Mouse (Mus musculus): ENCODE data around the gene Ncbp3. TPM values are rescaled to one million over a fixed set of nuclear protein-coding genes. Genes with fewer than 3 reads are reported as not detected.
"Not testable (repeated sequence)": the region's sequence is repeated elsewhere in the genome, so short reads cannot be mapped to it uniquely, and the experiment has no call there.

The Ncbp3 gene
- polyA plus RNA-seq, 1 experiment from 2014 or later: 13.5 TPM

GRCm38 (mm10) chr11:73092877-73093276, 45.3 kb downstream of the Ncbp3 start:
- 83% methylated on average over 7 of the region's 7 CpGs for WGBS
- H3K4me1 ChIP-seq (replicated peaks): no peaks in the 10 kb centered on the region
- H3K4me2 ChIP-seq (replicated peaks): no peak overlapping the region
- ATAC-seq: no peak
- no peaks in the 10 kb centered on the region for H3K27me3 ChIP-seq
- no peak overlapping the region for H3K9ac ChIP-seq (replicated peaks)
- H3K4me3 ChIP-seq (replicated peaks): no peak overlapping the region
- H3K27ac ChIP-seq: no peak overlapping the region
- H3K36me3 ChIP-seq: no peaks in the 10 kb centered on the region
- no peaks in the 10 kb centered on the region for H3K9me3 ChIP-seq

GRCm38 (mm10) chr11:73094231-73094995, 46.8 kb downstream of the Ncbp3 start:
- H3K9me3 ChIP-seq: no peaks in the 10 kb centered on the region
- no peak for ATAC-seq
- no peaks in the 10 kb centered on the region for H3K27me3 ChIP-seq
- H3K4me3 ChIP-seq (replicated peaks): no peak overlapping the region
- no peak overlapping the region for H3K27ac ChIP-seq
- no peaks in the 10 kb centered on the region for H3K36me3 ChIP-seq
- no peak overlapping the region for H3K9ac ChIP-seq (replicated peaks)
- 85% methylated on average over 11 of the region's 11 CpGs for WGBS
- H3K4me2 ChIP-seq (replicated peaks): no peak overlapping the region
- H3K4me1 ChIP-seq (replicated peaks): no peaks in the 10 kb centered on the region

DNA sequence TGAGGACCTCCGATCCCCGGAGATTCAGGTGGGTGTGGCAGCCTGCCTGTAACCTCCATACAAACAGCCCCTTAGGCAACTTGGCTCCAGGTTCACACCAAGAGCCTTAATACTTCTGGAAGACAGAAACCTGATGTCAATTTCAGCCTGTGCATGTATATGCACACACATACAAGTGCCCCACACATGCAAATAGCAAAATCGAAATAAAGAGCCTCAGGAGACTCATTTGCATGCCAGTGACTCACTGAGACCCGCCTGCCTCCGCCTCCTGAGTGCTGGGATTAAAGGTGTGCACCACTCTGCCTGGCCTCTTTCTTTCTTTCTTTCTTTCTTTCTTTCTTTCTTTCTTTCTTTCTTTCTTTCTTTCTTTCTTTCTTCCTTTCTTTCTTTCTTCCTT, 51.3 kb downstream of the Ncbp3 start:
- H3K27ac ChIP-seq: no peak overlapping the region
- H3K27me3 ChIP-seq: no peaks in the 10 kb centered on the region
- H3K9me3 ChIP-seq: no peaks in the 10 kb centered on the region
- no peak overlapping the region for H3K4me2 ChIP-seq (replicated peaks)
- H3K4me1 ChIP-seq (replicated peaks): no peaks in the 10 kb centered on the region
- no peak overlapping the region for H3K4me3 ChIP-seq (replicated peaks)
- no peak overlapping the region for H3K9ac ChIP-seq (replicated peaks)
- WGBS: 73% methylated on average over 5 of the region's 5 CpGs
- no peaks in the 10 kb centered on the region for H3K36me3 ChIP-seq
- ATAC-seq: no peak

DNA sequence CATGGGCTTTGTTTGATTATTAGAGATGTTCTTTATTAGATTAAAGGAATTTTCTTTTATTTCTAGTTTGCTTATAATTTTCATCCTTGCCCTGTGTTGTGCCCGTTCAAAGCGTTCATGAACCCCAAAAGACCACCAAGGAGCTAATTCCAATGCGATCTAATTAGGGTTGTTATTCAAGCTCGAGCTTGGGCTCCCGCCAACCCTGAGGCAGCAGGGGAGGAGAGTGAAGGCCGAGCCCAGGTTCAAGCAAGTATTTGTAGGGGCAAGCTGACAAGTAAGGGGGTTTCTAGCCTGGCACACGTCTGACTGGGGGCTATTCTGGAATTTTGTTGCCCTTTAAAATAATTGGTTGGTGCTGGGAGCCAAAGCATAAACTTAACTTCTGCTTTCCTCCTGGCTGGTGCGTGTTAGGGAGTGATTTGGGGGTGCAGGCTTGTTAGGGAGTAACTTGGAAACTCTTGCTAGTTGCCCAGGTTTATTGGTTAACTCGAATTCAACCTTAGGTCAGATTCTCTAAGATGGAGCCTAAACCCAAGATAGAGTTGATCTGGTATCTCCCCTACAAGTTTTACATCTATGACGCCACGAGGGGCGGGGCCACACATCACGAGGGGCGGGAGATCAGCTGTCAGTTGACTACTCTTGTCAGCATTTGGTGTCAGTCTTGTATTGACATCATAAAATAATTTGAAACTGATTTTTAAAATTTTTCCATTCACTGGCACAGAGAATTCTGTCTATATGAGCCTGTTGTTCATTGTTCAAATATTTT, 52.6 kb downstream of the Ncbp3 start:
- Histone ChIP-seq H3K27me3 (no peaks in the 10 kb centered on the region), H3K4me2 (replicated peaks) (no peak overlapping the region), H3K9ac (replicated peaks) (no peak overlapping the region), H3K27ac (no peak overlapping the region), H3K4me1 (replicated peaks) (no peaks in the 10 kb centered on the region), H3K4me3 (replicated peaks) (no peak overlapping the region), H3K36me3 (no peaks in the 10 kb centered on the region), H3K9me3 (no peaks in the 10 kb centered on the region)
- 68% methylated on average over 14 of the region's 14 CpGs for WGBS
- ATAC-seq: no peak

GRCm38 (mm10) chr11:73101308-73101707, 53.7 kb downstream of the Ncbp3 start:
- H3K4me3 ChIP-seq (replicated peaks): no peak overlapping the region
- WGBS: 89% methylated on average over 4 of the region's 4 CpGs

DNA sequence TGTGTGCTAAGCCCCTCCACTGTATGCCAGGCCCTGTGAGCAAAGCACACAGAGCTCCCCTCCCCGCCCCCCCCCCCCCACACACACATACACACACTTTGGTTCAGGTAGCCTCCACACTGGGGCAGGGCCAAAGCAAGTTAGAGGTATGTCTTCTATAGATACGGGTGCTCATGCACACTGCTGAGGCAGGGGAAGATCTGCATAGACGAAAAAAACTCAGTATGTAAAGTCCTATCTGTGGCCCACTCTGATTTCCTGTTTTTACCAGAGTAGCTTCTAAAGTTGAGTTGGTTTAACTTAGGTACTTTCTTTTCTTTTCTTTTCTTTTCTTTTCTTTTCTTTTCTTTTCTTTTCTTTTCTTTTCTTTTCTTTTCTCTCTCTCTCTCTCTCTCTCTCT, 57.7 kb downstream of the Ncbp3 start:
- H3K9ac ChIP-seq (replicated peaks): no peak overlapping the region
- no peak overlapping the region for H3K4me3 ChIP-seq (replicated peaks)
- WGBS: 62% methylated on average over 3 of the region's 3 CpGs

More at GRCm38 (mm10) chr11:73101308-73101707, 53.7 kb downstream of the Ncbp3 start:
- H3K27ac ChIP-seq: no peak overlapping the region
- H3K4me2 ChIP-seq (replicated peaks): no peak overlapping the region
- no peaks in the 10 kb centered on the region for H3K9me3 ChIP-seq
- no peaks in the 10 kb centered on the region for H3K27me3 ChIP-seq
- H3K4me1 ChIP-seq (replicated peaks): no peaks in the 10 kb centered on the region
- no peaks in the 10 kb centered on the region for H3K36me3 ChIP-seq
- no peak for ATAC-seq
- H3K9ac ChIP-seq (replicated peaks): no peak overlapping the region

DNA sequence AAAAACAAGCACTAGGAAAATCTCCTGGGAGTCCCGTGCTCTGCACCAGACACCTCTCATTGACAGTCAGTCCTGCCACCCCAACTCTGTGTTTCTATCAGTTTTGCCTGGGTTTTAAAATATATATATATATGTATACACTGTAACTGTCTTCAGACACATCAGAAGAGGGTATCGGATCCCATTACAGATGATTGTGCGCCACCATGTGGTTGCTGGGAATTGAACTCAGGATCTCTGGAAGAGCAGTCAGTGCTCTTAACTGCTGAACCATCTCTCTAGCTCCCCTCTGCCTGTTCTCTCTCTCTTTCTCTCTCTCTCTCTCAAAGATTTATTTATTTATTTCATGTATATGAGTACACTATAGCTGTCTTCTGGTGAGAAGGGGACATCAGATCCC, 59.8 kb downstream of the Ncbp3 start:
- 35% methylated on average over 3 of the region's 3 CpGs for WGBS
- H3K36me3 ChIP-seq; H3K27me3 ChIP-seq; H3K4me3 ChIP-seq (replicated peaks); H3K9me3 ChIP-seq; H3K9ac ChIP-seq (replicated peaks); H3K4me2 ChIP-seq (replicated peaks); ATAC-seq; H3K4me1 ChIP-seq (replicated peaks); H3K27ac ChIP-seq: not testable (repeated sequence)

More for the DNA sequence above, 57.7 kb downstream of the Ncbp3 start:
- Histone ChIP-seq H3K4me2 (replicated peaks) (no peak overlapping the region), H3K4me1 (replicated peaks) (no peaks in the 10 kb centered on the region), H3K36me3 (no peaks in the 10 kb centered on the region), H3K27ac (no peak overlapping the region), H3K9me3 (no peaks in the 10 kb centered on the region), H3K27me3 (no peaks in the 10 kb centered on the region)
- ATAC-seq: no peak

GRCm38 (mm10) chr11:73108195-73108897, 60.8 kb downstream of the Ncbp3 start:
- Histone ChIP-seq H3K4me1 (replicated peaks) (no peaks in the 10 kb centered on the region), H3K27me3 (no peaks in the 10 kb centered on the region), H3K9me3 (no peaks in the 10 kb centered on the region), H3K36me3 (no peaks in the 10 kb centered on the region), H3K4me2 (replicated peaks) (no peak overlapping the region), H3K4me3 (replicated peaks) (no peak overlapping the region), H3K9ac (replicated peaks) (no peak overlapping the region), H3K27ac (no peak overlapping the region)
- 81% methylated on average over 5 of the region's 5 CpGs for WGBS
- no peak for ATAC-seq

- Histone ChIP-seq H3K4me3 (replicated peaks) (no peak overlapping the region), H3K27ac (no peak overlapping the region), H3K4me1 (replicated peaks) (no peaks in the 10 kb centered on the region), H3K4me2 (replicated peaks) (no peak overlapping the region), H3K9ac (replicated peaks) (no peak overlapping the region), H3K9me3 (no peaks in the 10 kb centered on the region), H3K27me3 (no peaks in the 10 kb centered on the region), H3K36me3 (no peaks in the 10 kb centered on the region)
- ATAC-seq: no peak
- WGBS: 83% methylated on average over 14 of the region's 14 CpGs
These were observed 61.5 kb downstream of the Ncbp3 start for GRCm38 (mm10) chr11:73108898-73109625.

DNA sequence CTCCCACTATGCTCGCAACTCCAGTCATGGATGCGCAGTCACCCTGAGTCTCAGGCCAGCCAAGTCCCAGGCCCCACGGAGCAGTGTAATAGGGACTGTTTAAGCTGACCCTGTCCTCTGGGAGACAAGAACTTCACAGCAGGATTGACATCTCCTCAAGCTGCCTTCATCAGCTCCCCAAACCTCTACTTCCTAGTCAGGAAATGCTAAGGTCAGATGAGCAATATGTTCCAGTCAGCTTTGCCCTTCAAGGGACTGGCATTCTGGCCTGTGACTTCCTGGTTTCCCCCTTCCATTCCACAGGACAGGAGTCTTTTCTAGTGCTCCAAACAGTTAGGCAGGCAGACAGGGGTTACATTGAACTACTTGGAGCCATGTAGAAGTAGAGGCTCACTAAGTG, 62.4 kb downstream of the Ncbp3 start:
- ATAC-seq: no peak
- no peak overlapping the region for H3K4me2 ChIP-seq (replicated peaks)
- no peaks in the 10 kb centered on the region for H3K36me3 ChIP-seq
- no peaks in the 10 kb centered on the region for H3K4me1 ChIP-seq (replicated peaks)
- no peak overlapping the region for H3K4me3 ChIP-seq (replicated peaks)
- H3K9ac ChIP-seq (replicated peaks): no peak overlapping the region
- no peak overlapping the region for H3K27ac ChIP-seq
- H3K9me3 ChIP-seq: no peaks in the 10 kb centered on the region
- no peaks in the 10 kb centered on the region for H3K27me3 ChIP-seq
- WGBS: 90% methylated on average over 3 of the region's 3 CpGs

DNA sequence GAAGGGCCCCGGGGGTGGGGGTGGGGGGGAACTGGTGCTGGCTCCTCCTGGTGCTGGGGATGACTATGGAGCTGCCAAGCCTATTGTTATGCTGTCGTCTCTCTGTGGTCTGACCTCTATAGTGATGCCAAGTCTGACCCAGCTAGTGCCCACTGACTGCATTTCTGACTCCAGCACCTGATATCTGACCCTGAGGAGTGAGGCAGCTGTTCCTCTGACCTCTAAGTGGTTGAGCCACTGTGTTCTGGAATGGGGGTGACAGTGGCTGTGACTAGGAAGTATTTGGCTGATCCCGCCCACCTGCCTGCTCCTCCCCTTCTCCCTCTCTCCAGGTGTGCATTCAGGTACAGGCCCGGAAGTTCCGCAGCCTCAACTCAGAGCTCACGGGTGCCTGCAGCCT, 63.8 kb downstream of the Ncbp3 start:
- Histone ChIP-seq H3K36me3 (no peaks in the 10 kb centered on the region), H3K4me3 (replicated peaks) (no peak overlapping the region), H3K4me2 (replicated peaks) (no peak overlapping the region), H3K27ac (no peak overlapping the region), H3K9ac (replicated peaks) (no peak overlapping the region), H3K27me3 (no peaks in the 10 kb centered on the region), H3K4me1 (replicated peaks) (no peaks in the 10 kb centered on the region), H3K9me3 (no peaks in the 10 kb centered on the region)
- ATAC-seq: no peak
- 69% methylated on average over 6 of the region's 6 CpGs for WGBS

All from midbrain, embryonic 13.5 days (tissue).